7 mouse cellular contexts compared by ENCODE assay signal in genomic region chr10:81543633-81544032, GRCm38 (mm10). TPM values are rescaled to one million over a fixed set of nuclear protein-coding genes. Genes with fewer than 3 reads are reported as not detected.
DNase-seq lines count a peak whose midpoint lies in the region; ATAC-seq lines count a peak whose summit lies in the region.

No protein-coding gene starts in this region.

- H3K9ac ChIP-seq in lung, embryonic 16.5 days (ENCODE audit: low read length), result peak overlapping the region; percentile 93
- peak overlapping the region; percentile 91 for H3K9ac ChIP-seq in forebrain, embryonic 12.5 days
- peak overlapping the region; percentile 93 for H3K9ac ChIP-seq in limb, embryonic 12.5 days (replicated peaks)
- H3K9ac ChIP-seq in stomach, embryonic 14.5 days (replicated peaks; ENCODE audit: low read depth, low read length), result peak overlapping the region; percentile 92

- 81% methylated on average over 1 of the region's 1 CpGs for WGBS in lung, embryonic 16.5 days
- 53% methylated on average over 1 of the region's 1 CpGs for WGBS in forebrain, embryonic 12.5 days
- 81% methylated on average over 1 of the region's 1 CpGs for WGBS in limb, embryonic 12.5 days
- WGBS in stomach, embryonic 14.5 days, result 74% methylated on average over 1 of the region's 1 CpGs

- H3K9me3 ChIP-seq in lung, embryonic 16.5 days (ENCODE audit: control insufficient read depth, low read length), result no peaks in the 10 kb centered on the region
- no peaks in the 10 kb centered on the region for H3K9me3 ChIP-seq in forebrain, embryonic 12.5 days
- no peaks in the 10 kb centered on the region for H3K9me3 ChIP-seq in limb, embryonic 12.5 days
- no peaks in the 10 kb centered on the region for H3K9me3 ChIP-seq in stomach, embryonic 14.5 days (ENCODE audit: control insufficient read depth, low read depth, low read length)

- peaks cover 31% of the 10 kb centered on the region for H3K4me1 ChIP-seq in lung, embryonic 16.5 days (replicated peaks; ENCODE audit: control insufficient read depth, insufficient read depth, low read length)
- peaks cover 39% of the 10 kb centered on the region for H3K4me1 ChIP-seq in forebrain, embryonic 12.5 days
- H3K4me1 ChIP-seq in limb, embryonic 12.5 days (replicated peaks), result peaks cover 31% of the 10 kb centered on the region
- H3K4me1 ChIP-seq in stomach, embryonic 14.5 days (ENCODE audit: control insufficient read depth, insufficient read depth, low read length), result peaks cover 25% of the 10 kb centered on the region

- peak overlapping the region; percentile 96 for H3K4me2 ChIP-seq in lung, embryonic 16.5 days (ENCODE audit: low read depth, low read length)
- peak overlapping the region; percentile 99 for H3K4me2 ChIP-seq in forebrain, embryonic 12.5 days
- peak overlapping the region; percentile 93 for H3K4me2 ChIP-seq in limb, embryonic 12.5 days
- peak overlapping the region; percentile 95 for H3K4me2 ChIP-seq in stomach, embryonic 14.5 days (replicated peaks; ENCODE audit: low read depth, low read length)

- 0 out of 2 replicates have a peak, but pooled peaks cover 5% of the 10 kb centered on the region for H3K36me3 ChIP-seq in lung, embryonic 16.5 days (ENCODE audit: control insufficient read depth, insufficient read depth, low read length)
- H3K36me3 ChIP-seq in forebrain, embryonic 12.5 days (replicated peaks), result peaks cover 9% of the 10 kb centered on the region; the same call in 1 of the 2 replicates
- peaks cover 28% of the 10 kb centered on the region for H3K36me3 ChIP-seq in limb, embryonic 12.5 days
- H3K36me3 ChIP-seq in stomach, embryonic 14.5 days (ENCODE audit: control insufficient read depth, insufficient read depth, low read length), result peaks cover 14% of the 10 kb centered on the region

- peak overlapping the region; percentile 93 for H3K4me3 ChIP-seq in lung, embryonic 16.5 days (ENCODE audit: low read length)
- peak overlapping the region; percentile 96 for H3K4me3 ChIP-seq in forebrain, embryonic 12.5 days (replicated peaks)
- H3K4me3 ChIP-seq in limb, embryonic 12.5 days (replicated peaks), result peak overlapping the region; percentile 97
- H3K4me3 ChIP-seq in stomach, embryonic 14.5 days (ENCODE audit: low read depth, low read length), result peak overlapping the region; percentile 97

- H3K27me3 ChIP-seq in lung, embryonic 16.5 days (ENCODE audit: control insufficient read depth, insufficient read depth, low read depth, low read length), result no peaks in the 10 kb centered on the region
- H3K27me3 ChIP-seq in forebrain, embryonic 12.5 days, result no peaks in the 10 kb centered on the region
- no peaks in the 10 kb centered on the region for H3K27me3 ChIP-seq in limb, embryonic 12.5 days
- no peaks in the 10 kb centered on the region for H3K27me3 ChIP-seq in stomach, embryonic 14.5 days (ENCODE audit: control insufficient read depth, insufficient read depth, low read length)

- no peak overlapping the region for H3K27ac ChIP-seq in lung, embryonic 16.5 days (ENCODE audit: low read length)
- H3K27ac ChIP-seq in forebrain, embryonic 12.5 days, result no peak overlapping the region
- H3K27ac ChIP-seq in limb, embryonic 12.5 days, result no peak overlapping the region
- H3K27ac ChIP-seq in stomach, embryonic 14.5 days (ENCODE audit: low read length), result no peak overlapping the region

- no peak for DNase-seq in lung, postnatal 36 days
- no peak for DNase-seq in layer of hippocampus, adult 8-10 months (ENCODE audit: low spot score in 2 of 2)
- no peak for DNase-seq in adrenal gland, postnatal 25 days

- ATAC-seq in lung, embryonic 16.5 days (ENCODE audit: low read depth), result no peak
- ATAC-seq in forebrain, embryonic 12.5 days (ENCODE audit: low FRiP score), result no peak
- no peak for ATAC-seq in limb, embryonic 12.5 days (ENCODE audit: insufficient number of reproducible peaks, insufficient read depth, low FRiP score, low TSS enrichment, low read depth)
- ATAC-seq in stomach, embryonic 14.5 days (ENCODE audit: insufficient number of reproducible peaks, insufficient read depth, low FRiP score, low read depth), result no peak

RNA-seq across cellular contexts. Expression of gene Gna11, which starts 1.4 kb away (rescaled TPM):
- polyA plus RNA-seq in lung, embryonic 16.5 days (2015; fragmentation: Nextera tagmentation; extraction: Ambion mirVana), result 68.7 and 70.9 TPM in 2 replicates
- 74.8 and 75.9 TPM in 2 replicates for polyA plus RNA-seq in forebrain, embryonic 12.5 days (2016; fragmentation: Nextera tagmentation; extraction: Ambion mirVana)
- polyA plus RNA-seq in limb, embryonic 12.5 days (2016; fragmentation: Nextera tagmentation; extraction: Ambion mirVana), result 82.9 and 86.1 TPM in 2 replicates
- polyA plus RNA-seq in stomach, embryonic 14.5 days (2014; fragmentation: Nextera tagmentation; extraction: Ambion mirVana), result 86.2 and 89.3 TPM in 2 replicates
- 100 to 1,000 TPM; 106 to 120 (median 114) TPM for total RNA-seq in layer of hippocampus, adult 8-10 months (2022)
- total RNA-seq in adrenal gland, postnatal 25 days (2021), result 76.8 and 77.9 TPM in 2 replicates

RNA-seq across cellular contexts. Expression of gene Aes, which starts 15.7 kb away (rescaled TPM):
- polyA plus RNA-seq in lung, embryonic 16.5 days (2015; fragmentation: Nextera tagmentation; extraction: Ambion mirVana), result 377 and 416 TPM in 2 replicates
- 520 TPM in 2 replicates for polyA plus RNA-seq in forebrain, embryonic 12.5 days (2016; fragmentation: Nextera tagmentation; extraction: Ambion mirVana)
- 453 and 478 TPM in 2 replicates for polyA plus RNA-seq in limb, embryonic 12.5 days (2016; fragmentation: Nextera tagmentation; extraction: Ambion mirVana)
- polyA plus RNA-seq in stomach, embryonic 14.5 days (2014; fragmentation: Nextera tagmentation; extraction: Ambion mirVana), result 363 and 388 TPM in 2 replicates
- total RNA-seq in layer of hippocampus, adult 8-10 months (2022), result 100 to 1,000 TPM; 659 to 695 (median 670) TPM
- 983 and 1,070 TPM in 2 replicates for total RNA-seq in adrenal gland, postnatal 25 days (2021)

RNA-seq across cellular contexts. Expression of gene Gna15, which starts 19.6 kb away (rescaled TPM):
- 1.8 and 2.2 TPM in 2 replicates for polyA plus RNA-seq in lung, embryonic 16.5 days (2015; fragmentation: Nextera tagmentation; extraction: Ambion mirVana)
- polyA plus RNA-seq in forebrain, embryonic 12.5 days (2016; fragmentation: Nextera tagmentation; extraction: Ambion mirVana), result 0.49 and 0.92 TPM in 2 replicates
- 1.2 and 1.4 TPM in 2 replicates for polyA plus RNA-seq in limb, embryonic 12.5 days (2016; fragmentation: Nextera tagmentation; extraction: Ambion mirVana)
- 3.6 and 7.4 TPM in 2 replicates for polyA plus RNA-seq in stomach, embryonic 14.5 days (2014; fragmentation: Nextera tagmentation; extraction: Ambion mirVana)
- total RNA-seq in layer of hippocampus, adult 8-10 months (2022), result 1 to 10 TPM; 2.5 to 9.7 (median 5.7) TPM
- total RNA-seq in adrenal gland, postnatal 25 days (2021), result 0.61 TPM in 1 of 2 replicates, not detected in the other

RNA-seq across cellular contexts. Expression of gene Tle2, which starts 30.7 kb away (rescaled TPM):
- 51.2 and 53.3 TPM in 2 replicates for polyA plus RNA-seq in lung, embryonic 16.5 days (2015; fragmentation: Nextera tagmentation; extraction: Ambion mirVana)
- 14.3 and 16.5 TPM in 2 replicates for polyA plus RNA-seq in forebrain, embryonic 12.5 days (2016; fragmentation: Nextera tagmentation; extraction: Ambion mirVana)
- 39.4 and 45.6 TPM in 2 replicates for polyA plus RNA-seq in limb, embryonic 12.5 days (2016; fragmentation: Nextera tagmentation; extraction: Ambion mirVana)
- 17.7 and 19.1 TPM in 2 replicates for polyA plus RNA-seq in stomach, embryonic 14.5 days (2014; fragmentation: Nextera tagmentation; extraction: Ambion mirVana)
- total RNA-seq in layer of hippocampus, adult 8-10 months (2022), result 10 to 100 TPM; 34.5 to 59.9 (median 38.5) TPM
- total RNA-seq in adrenal gland, postnatal 25 days (2021), result 52.8 and 67.8 TPM in 2 replicates

RNA-seq across cellular contexts. Expression of gene S1pr4, which starts 43.7 kb away (rescaled TPM):
- polyA plus RNA-seq in lung, embryonic 16.5 days (2015; fragmentation: Nextera tagmentation; extraction: Ambion mirVana), result 2.8 and 4.1 TPM in 2 replicates
- polyA plus RNA-seq in forebrain, embryonic 12.5 days (2016; fragmentation: Nextera tagmentation; extraction: Ambion mirVana), result 0.21 and 0.49 TPM in 2 replicates
- 0.28 and 0.53 TPM in 2 replicates for polyA plus RNA-seq in limb, embryonic 12.5 days (2016; fragmentation: Nextera tagmentation; extraction: Ambion mirVana)
- 0.41 and 0.72 TPM in 2 replicates for polyA plus RNA-seq in stomach, embryonic 14.5 days (2014; fragmentation: Nextera tagmentation; extraction: Ambion mirVana)
- under 1 TPM; 0.51 to 0.80 (median 0.58) TPM for total RNA-seq in layer of hippocampus, adult 8-10 months (2022)
- 0.85 and 1.4 TPM in 2 replicates for total RNA-seq in adrenal gland, postnatal 25 days (2021)
